Mouse (Mus musculus): Measurements from ENCODE around the gene Cmas. TPM values are rescaled to one million over a fixed set of nuclear protein-coding genes. Genes with fewer than 3 reads are reported as not detected.

Cmas gene
- 33.8 and 36.8 TPM in 2 replicates for total RNA-seq (2023)

GRCm38 (mm10) chr6:142756507-142757333 lies at the start of gene Cmas:
Gene Cmas (plus strand): TSS chr6:142756686.

DNA sequence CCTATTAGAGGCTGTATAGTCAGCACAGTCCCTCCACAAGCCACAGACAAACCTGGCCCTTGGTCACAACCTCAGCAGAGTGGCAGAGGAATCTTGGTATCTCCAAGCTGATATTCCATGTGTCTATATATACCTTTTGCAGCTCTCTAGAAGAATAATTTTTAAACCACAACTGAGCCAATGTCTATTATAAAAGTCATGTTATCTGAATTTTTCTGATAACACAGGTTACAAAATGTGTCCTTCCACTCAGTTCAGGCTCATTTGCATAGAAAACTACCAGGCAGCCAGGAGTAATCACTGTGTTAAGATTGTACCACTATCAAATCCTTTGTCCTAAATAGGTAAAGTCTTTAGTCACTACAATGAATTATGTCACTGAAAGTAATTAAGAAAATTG lies 47.9 kb downstream of the Cmas start, which contains the start of gene Sult6b2:
TSS of gene Sult6b2 (minus strand) at position 101 of the 400 bp plus-strand sequence.

Other genes starting within 250 kb of the Cmas start
- 19.9 and 22.2 TPM in 2 replicates for gene Ldhb, start 248.7 kb upstream of the Cmas start, total RNA-seq (2023)
- 0.25 TPM in 1 of 2 replicates, not detected in the other for gene Kcnj8, start 185.1 kb upstream of the Cmas start, total RNA-seq (2023)
- 0.13 and 0.18 TPM in 2 replicates for gene Abcc9, start 54.4 kb upstream of the Cmas start, total RNA-seq (2023)
- gene Sult6b2, start 47.8 kb downstream of the Cmas start, total RNA-seq (2023), result 0.64 TPM in 1 of 2 replicates, not detected in the other
- gene St8sia1, start 207.8 kb downstream of the Cmas start, total RNA-seq (2023), result 34.3 and 36.7 TPM in 2 replicates